Mouse (Mus musculus): ENCODE data around the gene A030014E15Rik. TPM values are rescaled to one million over a fixed set of nuclear protein-coding genes. Genes with fewer than 3 reads are reported as not detected.

A030014E15Rik gene
- polyA plus RNA-seq (2014; fragmentation: Illumina TruSeq; extraction: RNeasy Lipid Tissue Mini Kit (QIAGEN cat#74804); ENCODE audit: low read depth, low replicate concordance), result not detected

DNA sequence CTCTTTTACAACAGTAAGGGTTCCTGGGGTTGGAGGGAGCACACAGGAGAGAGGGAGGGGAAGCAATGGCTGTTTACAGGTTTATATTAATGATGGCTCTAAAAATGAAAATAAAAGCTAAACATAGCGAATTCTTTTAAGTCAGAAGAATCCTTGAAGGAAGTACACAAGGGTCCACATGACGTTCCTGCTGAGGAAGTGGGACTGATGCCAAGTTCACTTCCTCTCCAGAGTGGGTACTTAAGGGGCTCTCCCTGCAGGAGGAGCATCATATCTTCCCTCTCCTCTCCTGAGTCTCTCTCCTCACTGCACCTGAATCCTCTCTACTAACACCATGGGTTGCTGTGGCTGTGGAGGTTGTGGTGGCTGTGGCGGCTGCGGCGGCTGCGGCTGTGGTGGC, at the start of gene A030014E15Rik:
A030014E15Rik (plus strand) TSS at position 268 of the 400 bp plus-strand sequence.

DNA sequence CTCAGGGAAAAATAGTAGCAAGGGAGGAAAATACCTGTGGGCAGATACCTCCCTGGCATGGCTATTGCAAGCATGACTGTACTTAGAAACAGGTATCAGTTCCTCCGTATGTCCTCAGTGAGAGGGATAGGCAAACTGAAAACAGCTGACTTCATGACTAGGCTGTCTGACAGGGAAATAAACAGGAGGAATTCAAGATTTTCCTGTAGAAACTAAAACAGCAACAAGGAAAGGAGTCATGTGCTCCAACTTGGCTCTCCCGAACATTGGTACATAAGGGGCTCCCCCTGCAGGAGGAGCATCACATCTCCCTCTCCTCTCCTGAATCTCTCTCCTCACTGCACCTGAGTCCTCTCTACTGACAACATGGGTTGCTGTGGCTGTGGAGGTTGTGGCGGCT, 11.7 kb upstream of the A030014E15Rik start, which contains the start of gene A030005L19Rik:
A030005L19Rik (plus strand) TSS at position 301 of the 400 bp plus-strand sequence.

DNA sequence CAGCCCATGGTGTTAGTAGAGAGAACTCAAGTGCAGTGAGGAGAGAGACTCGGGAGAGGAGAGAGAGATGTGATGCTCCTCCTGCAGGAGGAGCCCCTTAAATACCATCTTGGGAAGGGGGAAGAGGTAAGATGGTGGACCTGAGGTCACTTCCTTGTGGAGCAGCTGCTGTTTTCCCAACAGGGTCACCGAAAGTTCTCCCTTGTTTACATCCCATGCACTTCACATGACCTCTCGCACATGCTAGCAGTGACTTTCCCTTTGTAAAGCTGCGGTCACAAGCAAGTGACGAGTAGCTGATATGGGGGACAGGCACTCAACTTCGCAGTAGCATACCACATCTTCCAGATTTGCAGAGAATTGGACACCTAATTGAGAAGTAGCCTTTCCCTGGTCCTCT, 6.6 kb downstream of the A030014E15Rik start, which contains the start of gene Gm6217:
Gm6217 (minus strand) TSS at position 74 of the 400 bp plus-strand sequence.

DNA sequence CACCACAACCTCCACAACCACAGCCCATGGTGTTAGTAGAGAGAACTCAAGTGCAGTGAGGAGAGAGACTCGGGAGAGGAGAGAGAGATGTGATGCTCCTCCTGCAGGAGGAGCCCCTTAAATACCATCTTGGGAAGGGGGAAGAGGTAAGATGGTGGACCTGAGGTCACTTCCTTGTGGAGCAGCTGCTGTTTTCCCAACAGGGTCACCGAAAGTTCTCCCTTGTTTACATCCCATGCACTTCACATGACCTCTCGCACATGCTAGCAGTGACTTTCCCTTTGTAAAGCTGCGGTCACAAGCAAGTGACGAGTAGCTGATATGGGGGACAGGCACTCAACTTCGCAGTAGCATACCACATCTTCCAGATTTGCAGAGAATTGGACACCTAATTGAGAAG, 18.6 kb downstream of the A030014E15Rik start, which contains the start of gene A030003K21Rik:
A030003K21Rik (minus strand) TSS at position 94 of the 400 bp plus-strand sequence.

DNA sequence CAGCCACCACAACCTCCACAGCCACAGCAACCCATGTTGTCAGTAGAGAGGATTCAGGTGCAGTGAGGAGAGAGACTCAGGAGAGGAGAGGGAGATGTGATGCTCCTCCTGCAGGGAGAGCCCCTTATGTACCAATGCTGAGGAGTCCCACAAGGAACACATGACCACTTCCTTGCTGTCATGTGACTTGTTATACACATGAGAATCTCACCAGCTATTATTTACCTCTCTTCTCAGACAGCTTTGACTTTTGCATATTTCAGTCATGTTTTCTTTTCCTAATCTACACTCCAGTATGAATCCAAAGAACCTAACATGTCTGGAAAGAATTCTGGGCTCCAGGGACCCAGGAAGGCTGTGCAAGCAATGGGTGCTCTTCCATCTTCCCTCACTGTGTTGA, 31.2 kb downstream of the A030014E15Rik start, which contains the start of gene Gm7544:
Gm7544 (minus strand) TSS at position 101 of the 400 bp plus-strand sequence.

DNA sequence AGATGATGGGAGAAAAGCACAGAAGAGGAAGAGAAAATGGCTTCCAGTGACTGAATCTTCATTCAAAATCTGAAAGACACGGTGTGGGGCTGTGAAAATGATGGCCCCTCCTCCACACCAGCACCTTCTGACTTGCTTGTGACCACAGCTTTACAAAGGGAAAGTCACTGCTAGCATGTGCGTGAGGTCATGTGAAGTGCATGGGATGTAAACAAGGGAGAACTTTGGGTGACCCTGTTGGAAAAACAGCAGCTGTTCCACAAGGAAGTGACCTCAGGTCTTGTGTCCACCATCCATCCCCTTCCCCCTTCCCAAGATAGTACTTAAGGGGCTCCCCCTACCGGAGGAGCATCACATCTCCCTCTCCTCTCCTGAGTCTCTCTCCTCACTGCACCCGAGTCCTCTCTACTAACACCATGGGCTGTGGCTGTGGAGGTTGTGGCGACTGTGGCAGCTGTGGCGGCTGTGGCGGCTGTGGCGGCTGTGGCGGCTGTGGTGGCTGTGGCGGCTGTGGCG, 35.2 kb downstream of the A030014E15Rik start, which contains the start of gene Gm47955:
Gm47955 (plus strand) TSS at position 417 of the 516 bp plus-strand sequence.

Other genes with a start within 250 kb of the A030014E15Rik start
- gene Mff, start 200.0 kb upstream of the A030014E15Rik start, polyA plus RNA-seq (2014; fragmentation: Illumina TruSeq; extraction: RNeasy Lipid Tissue Mini Kit (QIAGEN cat#74804); ENCODE audit: low read depth, low replicate concordance), result 280 TPM
- gene Tm4sf20, start 156.5 kb upstream of the A030014E15Rik start, polyA plus RNA-seq (2014; fragmentation: Illumina TruSeq; extraction: RNeasy Lipid Tissue Mini Kit (QIAGEN cat#74804); ENCODE audit: low read depth, low replicate concordance), result 970 TPM
- not detected for gene Gm47791, start 153.7 kb upstream of the A030014E15Rik start, polyA plus RNA-seq (2014; fragmentation: Illumina TruSeq; extraction: RNeasy Lipid Tissue Mini Kit (QIAGEN cat#74804); ENCODE audit: low read depth, low replicate concordance)
- gene Agfg1, start 85.4 kb upstream of the A030014E15Rik start, polyA plus RNA-seq (2014; fragmentation: Illumina TruSeq; extraction: RNeasy Lipid Tissue Mini Kit (QIAGEN cat#74804); ENCODE audit: low read depth, low replicate concordance), result 69.1 TPM
- 1.9 TPM for gene A030005L19Rik, start 11.6 kb upstream of the A030014E15Rik start, polyA plus RNA-seq (2014; fragmentation: Illumina TruSeq; extraction: RNeasy Lipid Tissue Mini Kit (QIAGEN cat#74804); ENCODE audit: low read depth, low replicate concordance)
- gene Gm6217, start 6.5 kb downstream of the A030014E15Rik start, polyA plus RNA-seq (2014; fragmentation: Illumina TruSeq; extraction: RNeasy Lipid Tissue Mini Kit (QIAGEN cat#74804); ENCODE audit: low read depth, low replicate concordance), result not detected
- not detected for gene A030003K21Rik, start 18.5 kb downstream of the A030014E15Rik start, polyA plus RNA-seq (2014; fragmentation: Illumina TruSeq; extraction: RNeasy Lipid Tissue Mini Kit (QIAGEN cat#74804); ENCODE audit: low read depth, low replicate concordance)
- not detected for gene Gm7544, start 31.1 kb downstream of the A030014E15Rik start, polyA plus RNA-seq (2014; fragmentation: Illumina TruSeq; extraction: RNeasy Lipid Tissue Mini Kit (QIAGEN cat#74804); ENCODE audit: low read depth, low replicate concordance)
- not detected for gene Gm47955, start 35.4 kb downstream of the A030014E15Rik start, polyA plus RNA-seq (2014; fragmentation: Illumina TruSeq; extraction: RNeasy Lipid Tissue Mini Kit (QIAGEN cat#74804); ENCODE audit: low read depth, low replicate concordance)
- not detected for gene Gm47959, start 75.6 kb downstream of the A030014E15Rik start, polyA plus RNA-seq (2014; fragmentation: Illumina TruSeq; extraction: RNeasy Lipid Tissue Mini Kit (QIAGEN cat#74804); ENCODE audit: low read depth, low replicate concordance)
- gene Slc19a3, start 113.5 kb downstream of the A030014E15Rik start, polyA plus RNA-seq (2014; fragmentation: Illumina TruSeq; extraction: RNeasy Lipid Tissue Mini Kit (QIAGEN cat#74804); ENCODE audit: low read depth, low replicate concordance), result 0.76 TPM
- not detected for gene Krtap28-10, start 117.6 kb downstream of the A030014E15Rik start, polyA plus RNA-seq (2014; fragmentation: Illumina TruSeq; extraction: RNeasy Lipid Tissue Mini Kit (QIAGEN cat#74804); ENCODE audit: low read depth, low replicate concordance)
- gene Gm47969, start 120.0 kb downstream of the A030014E15Rik start, polyA plus RNA-seq (2014; fragmentation: Illumina TruSeq; extraction: RNeasy Lipid Tissue Mini Kit (QIAGEN cat#74804); ENCODE audit: low read depth, low replicate concordance), result not detected
- gene A030005K14Rik, start 134.5 kb downstream of the A030014E15Rik start, polyA plus RNA-seq (2014; fragmentation: Illumina TruSeq; extraction: RNeasy Lipid Tissue Mini Kit (QIAGEN cat#74804); ENCODE audit: low read depth, low replicate concordance), result not detected
- gene Krtap28-13, start 136.0 kb downstream of the A030014E15Rik start, polyA plus RNA-seq (2014; fragmentation: Illumina TruSeq; extraction: RNeasy Lipid Tissue Mini Kit (QIAGEN cat#74804); ENCODE audit: low read depth, low replicate concordance), result not detected
- 17.3 TPM for gene Ccl20, start 191.8 kb downstream of the A030014E15Rik start, polyA plus RNA-seq (2014; fragmentation: Illumina TruSeq; extraction: RNeasy Lipid Tissue Mini Kit (QIAGEN cat#74804); ENCODE audit: low read depth, low replicate concordance)
- not detected for gene Daw1, start 234.8 kb downstream of the A030014E15Rik start, polyA plus RNA-seq (2014; fragmentation: Illumina TruSeq; extraction: RNeasy Lipid Tissue Mini Kit (QIAGEN cat#74804); ENCODE audit: low read depth, low replicate concordance)